Mouse (Mus musculus) midbrain, embryonic 11.5 days (tissue): ENCODE measurements at regions not wholly inside any gene's neighbourhood (a gene's known extent, or its start where the extent isn't known, plus 50 kb on each side); places are given as distances from the start of the nearest gene placed in this dataset.
"Not testable (repeated sequence)": the region's sequence is repeated elsewhere in the genome, so short reads cannot be mapped to it uniquely, and the experiment has no call there.

ENCODE experiments used
- ATAC-seq: fragments of 200-750 bp; cut with Nextera tagmentation; 2 replicates; pipeline ENCODE4 v1.8.0; 2017; ENCODE audit warnings: moderate TSS enrichment, moderate library complexity; ENCODE audit not compliant: low FRiP score
- DNase-seq: peaks from one replicate; pipeline ENCODE4 v3.0.0; 2015; ENCODE audit warnings: low spot score; ENCODE audit errors: missing footprints
- H3K27ac ChIP-seq: fragments of 300-500 bp; sonication (generic); 2 replicates; pipeline ENCODE4 v1.5.1; 2014; ENCODE audit warnings: low read depth, low read length
- H3K27me3 ChIP-seq: fragments of 300-500 bp; sonication (generic); 2 replicates; pipeline ENCODE4 v1.6.1; 2014; ENCODE audit warnings: mild to moderate bottlenecking, low read length, moderate library complexity, mixed read lengths; ENCODE audit not compliant: control insufficient read depth, insufficient read depth
- H3K36me3 ChIP-seq: fragments of 300-500 bp; sonication (generic); 2 replicates; pipeline ENCODE4 v1.6.1; 2014; ENCODE audit warnings: mild to moderate bottlenecking, low read length, moderate library complexity, mixed read lengths; ENCODE audit not compliant: control insufficient read depth, insufficient read depth
- H3K4me1 ChIP-seq: fragments of 300-500 bp; sonication (generic); 2 replicates; pipeline ENCODE4 v1.6.1; 2014; ENCODE audit warnings: low read length; ENCODE audit not compliant: control insufficient read depth, insufficient read depth
- H3K4me2 ChIP-seq: fragments of 300-500 bp; sonication (generic); 2 replicates; pipeline ENCODE4 v1.6.1; 2014; ENCODE audit warnings: mild to moderate bottlenecking, moderate library complexity
- H3K4me3 ChIP-seq: fragments of 300-500 bp; sonication (generic); 2 replicates; pipeline ENCODE4 v1.5.1; 2014; ENCODE audit warnings: low read depth, low read length
- H3K9ac ChIP-seq: fragments of 300-500 bp; sonication (generic); 2 replicates; pipeline ENCODE4 v1.6.1; 2014; ENCODE audit warnings: low read length
- H3K9me3 ChIP-seq: fragments of 300-500 bp; sonication (generic); 2 replicates; pipeline ENCODE4 v1.6.1; 2016; ENCODE audit warnings: low read length; ENCODE audit not compliant: control insufficient read depth
- WGBS: fragments of 180-500 bp; shearing (Covaris S2); extraction: QIAGEN DNeasy Blood & Tissue Kit; methylation state at CpG from one replicate; pipeline ENCODE4 v1.1.7; 2014; 5-methylcytosine and 5-hydroxymethylcytosine counted together

DNA sequence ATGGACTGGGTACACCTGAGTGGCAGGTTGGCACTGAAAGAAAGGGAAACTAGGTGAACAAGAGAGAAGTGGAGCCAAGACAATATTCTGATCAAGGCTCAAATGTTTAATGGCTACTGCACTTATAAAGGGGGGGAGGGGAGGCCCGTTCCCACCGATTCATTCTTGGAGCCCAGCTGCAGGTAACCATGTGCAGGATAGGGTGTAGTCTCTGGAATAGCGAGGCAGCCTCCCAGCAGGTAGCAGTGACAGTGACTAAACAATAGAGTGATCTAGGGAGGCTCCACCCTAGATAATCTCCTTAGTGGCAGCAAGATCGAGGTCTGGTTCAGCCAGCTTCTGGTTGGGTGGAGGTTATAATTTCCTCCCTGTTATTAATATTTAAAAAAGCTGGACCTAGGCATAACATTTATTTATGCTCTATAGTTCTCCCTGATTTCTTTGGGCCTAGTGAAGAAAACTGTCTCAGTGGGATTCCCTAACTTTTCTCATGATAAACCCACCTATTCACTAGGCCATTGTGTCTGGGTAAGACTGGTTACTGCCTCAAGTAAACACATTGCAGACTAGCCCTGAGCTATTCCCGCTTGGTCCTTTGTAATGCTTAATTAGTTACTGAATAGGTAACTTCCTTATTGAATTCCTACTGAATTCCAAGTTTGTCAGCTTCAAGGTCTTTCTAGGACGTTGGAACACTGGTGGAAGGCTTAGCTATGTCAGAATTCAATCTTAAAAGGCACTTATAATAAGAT lies 705.4 kb upstream of the Pou3f2 start:
- H3K4me2 ChIP-seq, result no peak overlapping the region
- H3K9me3 ChIP-seq, result no peaks in the 10 kb centered on the region
- H3K9ac ChIP-seq, result no peak overlapping the region
- no peak for ATAC-seq
- no peaks in the 10 kb centered on the region for H3K27me3 ChIP-seq
- 72% methylated on average over 6 of the region's 6 CpGs for WGBS
- H3K27ac ChIP-seq, result no peak overlapping the region
- H3K4me3 ChIP-seq, result no peak overlapping the region
- H3K36me3 ChIP-seq, result no peaks in the 10 kb centered on the region
- peak; percentile 35 for DNase-seq
- no peaks in the 10 kb centered on the region for H3K4me1 ChIP-seq

DNA sequence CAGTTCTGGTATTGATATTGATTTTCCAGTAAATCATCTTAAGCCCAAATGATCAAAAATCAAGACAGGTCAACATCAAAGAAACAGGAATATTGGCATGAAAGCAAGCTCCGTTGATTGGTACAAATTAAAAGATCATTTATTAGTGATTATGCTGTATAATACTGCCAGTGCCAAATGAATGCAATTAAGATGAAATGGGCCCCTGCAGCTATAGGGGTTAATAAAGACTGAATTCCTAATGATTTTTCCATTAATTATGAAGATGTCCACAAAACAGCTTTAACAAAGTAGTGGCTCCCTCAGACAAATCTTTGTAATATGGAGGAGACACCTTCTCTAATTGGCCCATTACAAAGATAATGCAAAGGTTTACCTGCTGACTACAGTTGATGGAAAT lies 685.6 kb upstream of the Pou3f2 start:
- ATAC-seq, result no peak

DNA sequence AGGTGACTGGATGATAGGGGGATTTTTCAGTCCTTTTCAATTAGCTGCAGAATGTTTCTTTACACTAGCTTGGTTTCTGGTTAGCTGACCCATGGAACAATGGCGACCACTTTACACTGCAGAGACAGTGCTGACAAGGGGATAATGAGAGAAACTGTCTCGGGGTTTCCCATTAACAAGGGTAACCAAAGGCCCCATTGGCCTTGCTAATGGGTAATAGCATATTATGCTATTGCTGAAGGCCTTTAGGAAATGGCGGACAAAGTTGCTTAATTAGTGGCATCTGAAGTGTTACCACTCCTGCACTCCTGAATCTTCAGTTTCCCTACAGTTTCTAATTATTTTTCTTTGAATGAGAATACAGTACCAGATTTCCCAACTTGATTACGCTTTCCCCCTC lies 685.2 kb upstream of the Pou3f2 start:
- Histone ChIP-seq H3K27me3 (no peaks in the 10 kb centered on the region), H3K9ac (no peak overlapping the region), H3K27ac (no peak overlapping the region), H3K4me2 (no peak overlapping the region), H3K36me3 (no peaks in the 10 kb centered on the region), H3K4me1 (0 out of 2 replicates have a peak, but pooled peaks cover 2% of the 10 kb centered on the region), H3K4me3 (no peak overlapping the region), H3K9me3 (no peaks in the 10 kb centered on the region)
- no peak for ATAC-seq
- WGBS, result 60% methylated on average over 4 of the region's 4 CpGs
- peak; percentile 74 for DNase-seq

More for the DNA sequence above, 685.6 kb upstream of the Pou3f2 start:
- WGBS, result 92% methylated on average over 1 of the region's 1 CpGs
- Histone ChIP-seq H3K27me3 (no peaks in the 10 kb centered on the region), H3K9ac (no peak overlapping the region), H3K4me1 (0 out of 2 replicates have a peak, but pooled peaks cover 2% of the 10 kb centered on the region), H3K27ac (no peak overlapping the region), H3K9me3 (no peaks in the 10 kb centered on the region), H3K36me3 (no peaks in the 10 kb centered on the region), H3K4me3 (no peak overlapping the region), H3K4me2 (no peak overlapping the region)
- DNase-seq, result peak; percentile 59

DNA sequence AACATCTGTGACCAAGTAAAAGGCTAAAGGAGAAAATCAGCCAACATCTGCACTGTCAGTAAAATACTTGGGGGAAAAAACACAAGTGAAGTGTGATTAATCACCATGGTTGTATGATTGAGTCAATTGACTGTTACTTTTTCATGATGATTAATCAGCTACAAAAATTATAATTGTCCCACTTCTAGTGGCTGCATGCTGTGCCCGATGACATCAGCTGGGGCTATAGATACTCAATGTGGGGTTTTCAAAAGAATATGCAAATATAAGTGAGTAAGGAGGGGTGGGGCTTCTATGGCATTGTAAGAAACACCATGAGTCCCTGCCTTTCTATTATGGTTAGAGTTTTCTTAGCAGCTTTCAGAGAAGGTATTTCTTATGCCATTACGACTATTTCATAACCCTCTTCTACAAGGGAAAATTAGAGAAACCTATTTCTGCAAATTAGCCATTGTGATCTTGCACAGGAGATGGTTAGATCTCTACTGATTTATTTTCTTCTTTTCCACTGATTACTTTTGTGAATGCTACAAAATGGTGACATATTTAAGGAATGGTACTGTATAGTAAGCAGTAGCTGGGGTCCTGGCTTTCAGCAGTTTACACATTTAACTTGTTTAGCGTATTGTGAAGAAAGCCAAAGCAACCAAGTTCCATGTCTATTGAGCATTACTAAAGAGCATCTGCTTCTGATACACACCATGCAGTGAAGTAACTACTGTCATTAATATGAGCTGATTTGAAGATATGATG lies 660.1 kb upstream of the Pou3f2 start:
- H3K9me3 ChIP-seq, result no peaks in the 10 kb centered on the region
- no peak for ATAC-seq
- no peak overlapping the region for H3K9ac ChIP-seq
- H3K27me3 ChIP-seq, result no peaks in the 10 kb centered on the region
- H3K4me3 ChIP-seq, result no peak overlapping the region
- no peak overlapping the region for H3K4me2 ChIP-seq
- H3K36me3 ChIP-seq, result no peaks in the 10 kb centered on the region
- H3K27ac ChIP-seq, result no peak overlapping the region
- H3K4me1 ChIP-seq, result no peaks in the 10 kb centered on the region
- WGBS, result 84% methylated on average over 3 of the region's 3 CpGs
- peak; percentile 56 for DNase-seq

DNA sequence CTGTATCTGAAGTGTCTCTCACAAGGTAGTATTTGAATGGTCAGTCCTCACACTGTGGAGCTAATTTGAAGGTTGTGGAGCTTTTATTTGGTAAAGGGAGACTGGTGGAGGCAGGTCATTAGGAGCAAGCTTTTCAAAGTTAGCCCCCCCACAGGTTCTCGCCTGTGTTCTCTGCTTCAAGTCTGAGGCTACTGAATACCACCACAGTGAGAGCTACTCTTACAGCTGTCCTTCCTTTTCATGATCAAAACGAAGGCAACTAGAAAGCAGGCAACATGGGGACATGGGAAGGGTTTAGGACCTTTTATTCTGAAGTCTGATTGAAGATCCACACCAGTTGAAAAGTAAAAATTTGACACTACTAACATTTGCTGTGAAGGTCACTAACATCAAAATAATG lies 645.2 kb upstream of the Pou3f2 start:
- Histone ChIP-seq H3K9ac (no peak overlapping the region), H3K4me3 (no peak overlapping the region), H3K9me3 (no peaks in the 10 kb centered on the region), H3K27me3 (no peaks in the 10 kb centered on the region), H3K4me1 (no peaks in the 10 kb centered on the region), H3K27ac (no peak overlapping the region), H3K4me2 (no peak overlapping the region), H3K36me3 (no peaks in the 10 kb centered on the region)
- ATAC-seq (no peak), DNase-seq (peak; percentile 69)
- WGBS, result 33% methylated on average over 2 of the region's 2 CpGs

DNA sequence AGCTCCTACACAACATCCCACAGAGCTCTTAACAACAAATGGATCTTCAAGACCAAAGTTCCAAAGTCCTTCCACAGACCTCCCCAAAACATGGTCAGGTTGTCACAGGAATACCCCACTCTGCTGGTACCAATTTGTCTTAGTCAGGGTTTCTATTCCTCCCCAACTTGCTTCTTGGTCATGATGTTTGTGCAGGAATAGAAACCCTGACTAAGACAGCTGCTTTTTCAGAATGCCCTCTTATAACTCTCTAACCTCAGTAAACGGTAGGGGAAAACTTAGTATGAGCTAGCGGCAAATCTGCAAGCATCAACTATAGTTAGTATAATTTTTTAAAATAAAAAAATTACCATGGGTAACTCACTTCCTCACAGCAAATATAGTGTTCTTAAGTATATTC lies 613.3 kb upstream of the Pou3f2 start:
- not testable (repeated sequence) for H3K4me3 ChIP-seq, H3K27me3 ChIP-seq, H3K4me1 ChIP-seq, H3K9ac ChIP-seq, H3K36me3 ChIP-seq, H3K9me3 ChIP-seq, H3K4me2 ChIP-seq, H3K27ac ChIP-seq, ATAC-seq
- WGBS, result 90% methylated on average over 2 of the region's 2 CpGs
- peak; percentile 97 for DNase-seq

DNA sequence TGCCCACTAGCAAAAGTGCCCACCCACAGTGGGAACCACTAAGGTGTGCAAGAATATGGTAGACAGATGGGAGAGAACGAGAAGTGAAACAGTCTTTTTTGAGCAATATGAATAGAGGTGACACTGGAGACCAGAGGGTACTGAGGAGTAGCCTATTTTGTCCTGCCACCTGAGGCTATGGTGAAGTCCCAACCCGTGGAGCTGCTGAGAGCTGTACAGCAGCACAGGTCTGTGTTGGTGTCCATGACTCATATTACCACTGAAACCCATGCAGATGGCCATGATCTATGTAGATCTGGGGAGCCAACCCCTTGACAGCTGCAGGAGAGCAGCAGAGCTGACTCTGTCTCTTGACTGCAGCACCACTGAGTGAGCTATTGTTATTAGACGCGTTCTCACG lies 591.4 kb upstream of the Pou3f2 start:
- Histone ChIP-seq H3K4me2 (no peak overlapping the region), H3K4me3 (no peak overlapping the region), H3K27ac (no peak overlapping the region), H3K4me1 (no peaks in the 10 kb centered on the region), H3K9ac (no peak overlapping the region), H3K9me3 (no peaks in the 10 kb centered on the region), H3K27me3 (no peaks in the 10 kb centered on the region), H3K36me3 (no peaks in the 10 kb centered on the region)
- 93% methylated on average over 5 of the region's 5 CpGs for WGBS
- DNase-seq (no peak), ATAC-seq (no peak)

DNA sequence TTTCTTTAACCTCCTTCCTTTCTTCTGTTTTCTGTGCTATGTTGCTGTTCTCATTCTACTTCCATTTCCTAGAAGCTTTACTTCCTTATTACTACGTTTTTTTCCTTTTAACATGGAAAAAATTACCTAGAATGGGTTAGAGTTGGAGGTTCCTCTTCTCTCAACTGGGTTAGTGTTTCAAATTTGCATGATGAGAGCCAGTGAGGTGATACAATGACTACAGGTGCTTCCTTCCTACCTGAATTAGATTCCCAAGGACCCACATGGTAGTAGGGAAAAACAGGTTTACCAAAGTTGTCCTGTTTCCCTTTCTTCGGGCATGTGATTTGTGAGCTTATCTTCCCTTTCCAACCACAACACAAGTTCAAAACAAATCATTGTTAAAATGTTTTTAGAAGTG lies 589.4 kb upstream of the Pou3f2 start:
- Histone ChIP-seq H3K4me3 (no peak overlapping the region), H3K4me1 (no peaks in the 10 kb centered on the region), H3K36me3 (no peaks in the 10 kb centered on the region), H3K9me3 (no peaks in the 10 kb centered on the region), H3K27me3 (no peaks in the 10 kb centered on the region), H3K27ac (no peak overlapping the region), H3K9ac (no peak overlapping the region), H3K4me2 (no peak overlapping the region)
- DNase-seq (no peak), ATAC-seq (no peak)
- 90% methylated on average over 2 of the region's 2 CpGs for WGBS

DNA sequence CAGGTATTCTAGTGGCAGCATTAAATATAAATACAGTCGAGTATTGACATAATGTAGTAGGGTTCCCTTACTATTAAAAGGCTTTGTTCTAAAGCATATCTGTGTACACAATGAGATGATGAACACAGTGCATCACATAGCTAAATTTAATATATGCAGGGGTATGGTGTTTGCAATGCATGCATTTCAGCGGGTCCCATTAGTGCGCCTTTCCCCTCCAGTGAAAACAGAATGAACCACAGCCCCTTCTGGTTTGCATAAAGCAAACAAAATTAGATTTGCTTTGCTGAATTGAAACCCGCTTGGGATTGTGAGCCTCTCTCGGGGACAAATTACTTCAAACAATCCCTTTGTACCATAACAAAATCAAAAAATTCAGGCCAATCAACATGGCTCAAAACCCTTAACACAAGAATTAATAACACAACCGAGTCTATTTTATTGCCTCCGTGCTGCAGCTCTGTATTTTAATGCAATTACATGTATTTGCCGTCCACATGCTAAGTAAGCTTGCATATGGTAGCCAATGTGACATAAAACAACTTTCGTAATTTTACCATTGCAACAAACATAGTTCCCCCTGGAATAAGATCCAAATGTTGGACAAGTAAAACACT lies 562.6 kb upstream of the Pou3f2 start:
- DNase-seq (peak; percentile 71), ATAC-seq (peak; percentile 70; the same call in 1 of the 2 replicates)
- Histone ChIP-seq H3K9ac (no peak overlapping the region), H3K4me3 (no peak overlapping the region), H3K27ac (no peak overlapping the region), H3K4me1 (no peaks in the 10 kb centered on the region), H3K36me3 (no peaks in the 10 kb centered on the region), H3K27me3 (no peaks in the 10 kb centered on the region), H3K4me2 (no peak overlapping the region), H3K9me3 (no peaks in the 10 kb centered on the region)
- 80% methylated on average over 9 of the region's 9 CpGs for WGBS
